Mouse (Mus musculus) neural tube, embryonic 15.5 days (tissue): Measurements from ENCODE around the gene Tbc1d9b. TPM values are rescaled to one million over a fixed set of nuclear protein-coding genes. Genes with fewer than 3 reads are reported as not detected.
A peak's percentile ranks its signal among the peaks of the same experiment; 100 is the strongest.
"Not testable (repeated sequence)": the region's sequence is repeated elsewhere in the genome, so short reads cannot be mapped to it uniquely, and the experiment has no call there.

Experiments
- ATAC-seq: fragments of 200-750 bp; cut with Nextera tagmentation; 2 replicates; pipeline ENCODE4 v1.8.0; 2017; ENCODE audit warnings: mild to moderate bottlenecking, moderate TSS enrichment, moderate library complexity; ENCODE audit not compliant: low FRiP score
- H3K27ac ChIP-seq: fragments of 300-500 bp; sonication (generic); replicated peaks from 2 replicates; pipeline ENCODE4 v1.5.1; 2015; ENCODE audit warnings: mild to moderate bottlenecking, inconsistent platforms
- H3K27me3 ChIP-seq: fragments of 300-500 bp; sonication (generic); replicated peaks from 2 replicates; pipeline ENCODE4 v1.6.1; 2015; ENCODE audit warnings: inconsistent platforms
- H3K36me3 ChIP-seq: fragments of 300-500 bp; sonication (generic); 2 replicates; pipeline ENCODE4 v1.6.1; 2015; ENCODE audit warnings: inconsistent platforms
- H3K4me1 ChIP-seq: fragments of 300-500 bp; sonication (generic); 2 replicates; pipeline ENCODE4 v1.6.1; 2015; ENCODE audit warnings: inconsistent platforms
- H3K4me2 ChIP-seq: fragments of 300-500 bp; sonication (generic); 2 replicates; pipeline ENCODE4 v1.6.1; 2015; ENCODE audit warnings: inconsistent platforms, mild to moderate bottlenecking, moderate library complexity
- H3K4me3 ChIP-seq: fragments of 300-500 bp; sonication (generic); replicated peaks from 2 replicates; pipeline ENCODE4 v1.5.1; 2015; ENCODE audit warnings: mild to moderate bottlenecking, inconsistent platforms
- H3K9ac ChIP-seq: fragments of 300-500 bp; sonication (generic); replicated peaks from 2 replicates; pipeline ENCODE4 v1.6.1; 2015; ENCODE audit warnings: mild to moderate bottlenecking, inconsistent platforms
- H3K9me3 ChIP-seq: fragments of 300-500 bp; sonication (generic); replicated peaks from 2 replicates; pipeline ENCODE4 v1.6.1; 2016; ENCODE audit warnings: inconsistent platforms
- WGBS: fragments of 180-500 bp; shearing (Covaris S2); methylation state at CpG from one replicate; pipeline ENCODE4 v1.1.7; 2015; ENCODE audit warnings: mixed read lengths; 5-methylcytosine and 5-hydroxymethylcytosine counted together
- polyA plus RNA-seq: library from polyadenylated mRNA; unstranded; fragments of >200 nt; fragmentation: Nextera tagmentation; extraction: Ambion mirVana; gene quantifications from 2 replicates; pipeline ENCODE4 v1.2.1, GENCODE M21; 2015

Tbc1d9b gene
- 35.9 and 41.3 TPM in 2 replicates for polyA plus RNA-seq

GRCm38 (mm10) chr11:50130811-50131766 is at the start of gene Tbc1d9b:
Gene Tbc1d9b, plus strand, starts transcription at chr11:50131396.
- H3K36me3 ChIP-seq: peaks cover 6% of the 10 kb centered on the region
- peak within 1 kb of the TSS; percentile 90 for H3K4me3 ChIP-seq
- peak within 1 kb of the TSS; percentile 99 for H3K9ac ChIP-seq
- peak within 1 kb of the TSS; percentile 91 for H3K27ac ChIP-seq
- WGBS: under 1% methylated on average over 77 of the region's 77 CpGs
- peak within 1 kb of the TSS; percentile 86 for H3K4me2 ChIP-seq
- H3K27me3 ChIP-seq: no peaks in the 10 kb centered on the region
- ATAC-seq: peak; percentile 94
- H3K4me1 ChIP-seq: peaks cover 27% of the 10 kb centered on the region
- no peaks in the 10 kb centered on the region for H3K9me3 ChIP-seq

DNA sequence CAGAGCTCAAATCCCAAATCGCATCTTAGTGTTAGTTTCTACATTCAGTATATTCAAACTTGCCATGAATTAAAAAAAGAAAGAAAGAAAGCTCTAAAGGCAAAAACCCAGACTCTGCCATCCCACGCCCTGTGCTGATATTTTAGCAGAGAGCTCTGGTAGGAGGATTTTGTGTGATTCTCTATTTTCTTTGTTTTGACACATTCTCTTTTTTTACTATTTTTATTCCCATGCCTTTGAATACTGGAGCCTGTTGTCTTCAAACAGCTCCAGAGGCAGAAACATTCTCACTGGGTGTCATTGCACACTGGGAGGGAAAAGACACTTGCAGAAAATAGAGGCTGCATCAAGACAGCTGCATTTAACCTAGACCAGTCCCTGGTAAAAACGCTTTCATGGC is 45.0 kb upstream of the Tbc1d9b start:
- no peak for ATAC-seq
- Histone ChIP-seq H3K4me2 (no peak overlapping the region), H3K27ac (no peak overlapping the region), H3K9me3 (no peaks in the 10 kb centered on the region), H3K4me1 (peaks cover 8% of the 10 kb centered on the region; the same call in 1 of the 2 replicates), H3K9ac (no peak overlapping the region), H3K27me3 (no peaks in the 10 kb centered on the region), H3K36me3 (peaks cover 48% of the 10 kb centered on the region), H3K4me3 (no peak overlapping the region)
- WGBS: 96% methylated on average over 3 of the region's 3 CpGs

- no peak overlapping the region for H3K4me2 ChIP-seq
- peaks cover 66% of the 10 kb centered on the region for H3K36me3 ChIP-seq
- H3K4me1 ChIP-seq: peaks cover 12% of the 10 kb centered on the region; the same call in 1 of the 2 replicates
- no peak for ATAC-seq
- WGBS: 89% methylated on average over 1 of the region's 1 CpGs
- H3K9ac ChIP-seq: no peak overlapping the region
- H3K27ac ChIP-seq: no peak overlapping the region
- H3K27me3 ChIP-seq: no peaks in the 10 kb centered on the region
- H3K9me3 ChIP-seq: no peaks in the 10 kb centered on the region
- H3K4me3 ChIP-seq: no peak overlapping the region
Observed at GRCm38 (mm10) chr11:50089840-50090239, 41.4 kb upstream of the Tbc1d9b start.

DNA sequence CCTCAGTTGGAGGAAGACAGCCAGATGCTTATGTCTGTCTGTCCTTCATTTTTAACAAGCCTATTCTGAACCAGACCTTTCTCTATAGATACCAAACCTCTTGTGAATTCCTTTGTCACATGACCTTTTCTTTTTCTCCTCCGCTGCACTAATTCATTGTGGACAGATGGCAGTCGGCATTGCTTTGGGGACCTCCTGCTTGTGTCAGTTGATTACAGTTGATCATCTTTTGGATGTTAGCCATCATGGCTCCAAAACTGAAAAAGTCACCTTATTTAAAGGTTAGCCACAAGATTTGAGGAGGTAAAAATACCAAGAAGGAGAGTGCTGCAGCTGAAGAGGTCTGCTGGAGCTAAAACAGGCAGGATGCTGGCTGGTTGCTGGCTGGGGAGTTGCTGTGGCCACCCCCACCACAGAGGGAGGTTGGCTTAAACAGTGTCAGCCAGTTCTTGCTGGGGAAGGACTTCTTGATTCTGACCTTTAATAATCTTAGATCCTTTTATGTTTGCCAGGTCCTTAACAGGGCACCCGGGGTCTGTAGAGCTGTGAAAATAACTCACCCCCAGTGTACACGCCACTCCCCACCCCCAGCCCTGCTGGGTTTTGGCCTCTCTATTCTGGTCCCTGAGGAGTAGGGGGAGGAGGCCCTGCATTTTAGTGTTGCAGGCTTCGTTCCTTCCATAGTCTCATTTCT is 40.1 kb upstream of the Tbc1d9b start:
- Histone ChIP-seq H3K9me3 (no peaks in the 10 kb centered on the region), H3K9ac (no peak overlapping the region), H3K4me1 (peaks cover 12% of the 10 kb centered on the region; the same call in 1 of the 2 replicates), H3K27ac (no peak overlapping the region; the same call in 1 of the 2 replicates), H3K4me3 (no peak overlapping the region), H3K27me3 (no peaks in the 10 kb centered on the region), H3K36me3 (peaks cover 67% of the 10 kb centered on the region), H3K4me2 (no peak overlapping the region)
- whole genome bisulfite sequencing: 47% methylated on average over 5 of the region's 5 CpGs
- no peak for ATAC-seq

- no peak overlapping the region for H3K4me2 ChIP-seq
- H3K27me3 ChIP-seq: no peaks in the 10 kb centered on the region
- H3K9me3 ChIP-seq: no peaks in the 10 kb centered on the region
- no peak overlapping the region for H3K9ac ChIP-seq
- H3K27ac ChIP-seq: no peak overlapping the region
- no peak for ATAC-seq
- H3K36me3 ChIP-seq: peaks cover 66% of the 10 kb centered on the region
- peaks cover 12% of the 10 kb centered on the region; the same call in 1 of the 2 replicates for H3K4me1 ChIP-seq
- no peak overlapping the region for H3K4me3 ChIP-seq
Observed at GRCm38 (mm10) chr11:50091681-50092080, 39.5 kb upstream of the Tbc1d9b start.

DNA sequence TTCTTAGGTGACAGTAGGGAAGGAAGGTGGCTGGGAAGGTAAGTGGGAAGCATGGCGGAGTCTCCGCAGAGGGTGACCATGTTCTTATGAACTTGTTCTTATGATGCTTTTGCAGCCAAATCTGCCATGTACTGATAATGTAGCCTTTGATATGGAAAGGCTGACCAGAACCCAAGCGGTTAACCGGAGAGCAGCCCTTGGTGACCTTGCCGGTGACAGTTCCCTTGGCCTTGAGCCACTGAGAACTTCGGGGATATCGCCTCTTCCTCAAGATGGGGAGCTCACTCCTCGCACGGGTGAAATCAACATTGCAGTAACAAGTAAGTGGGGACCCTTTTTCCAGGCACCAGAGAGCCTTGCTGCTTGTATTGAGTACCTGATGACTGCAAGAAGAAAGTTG is 35.5 kb upstream of the Tbc1d9b start:
- WGBS: 94% methylated on average over 9 of the region's 9 CpGs

GRCm38 (mm10) chr11:50097091-50097490 is 34.1 kb upstream of the Tbc1d9b start:
- no peak for ATAC-seq
- Histone ChIP-seq H3K27ac (no peak overlapping the region), H3K9me3 (no peaks in the 10 kb centered on the region), H3K4me2 (no peak overlapping the region), H3K27me3 (no peaks in the 10 kb centered on the region), H3K9ac (no peak overlapping the region), H3K4me3 (no peak overlapping the region), H3K36me3 (peaks cover 49% of the 10 kb centered on the region), H3K4me1 (no peaks in the 10 kb centered on the region; the same call in 1 of the 2 replicates)
- WGBS: 94% methylated on average over 6 of the region's 6 CpGs

More for the DNA sequence above, 35.5 kb upstream of the Tbc1d9b start:
- no peak overlapping the region for H3K4me2 ChIP-seq
- no peak overlapping the region for H3K4me3 ChIP-seq
- no peak overlapping the region for H3K27ac ChIP-seq
- H3K36me3 ChIP-seq: peaks cover 61% of the 10 kb centered on the region
- no peak for ATAC-seq
- H3K9ac ChIP-seq: no peak overlapping the region
- no peaks in the 10 kb centered on the region for H3K27me3 ChIP-seq
- peaks cover 10% of the 10 kb centered on the region; the same call in 1 of the 2 replicates for H3K4me1 ChIP-seq
- H3K9me3 ChIP-seq: no peaks in the 10 kb centered on the region

DNA sequence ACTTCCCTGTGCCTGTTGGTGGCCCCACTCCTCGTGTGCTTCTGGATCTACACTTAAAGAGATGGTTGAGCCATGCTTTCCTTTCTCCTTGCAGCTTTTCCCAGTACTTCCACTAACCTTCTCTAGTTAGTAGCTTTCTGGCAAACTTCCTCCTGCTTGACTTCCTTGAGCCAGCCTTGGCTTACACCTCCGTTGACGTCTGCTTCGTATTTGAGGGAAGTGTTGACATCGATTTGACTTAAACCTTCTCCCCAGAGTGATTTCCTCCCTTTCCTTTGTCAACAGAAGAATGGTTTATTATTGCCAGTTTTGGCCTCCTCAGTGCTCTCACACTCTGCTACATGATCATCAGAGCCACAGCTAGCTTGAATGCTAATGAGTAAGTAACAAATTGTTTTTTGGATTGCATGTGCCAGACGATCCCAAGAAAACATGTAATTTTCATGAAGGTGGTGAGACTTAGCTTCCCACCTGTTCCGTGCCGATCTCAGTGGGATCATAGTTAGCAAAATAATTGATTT is 32.2 kb upstream of the Tbc1d9b start:
- H3K9ac ChIP-seq: no peak overlapping the region
- ATAC-seq: no peak
- no peak overlapping the region for H3K4me2 ChIP-seq
- H3K4me1 ChIP-seq: peaks cover 2% of the 10 kb centered on the region
- peaks cover 38% of the 10 kb centered on the region for H3K36me3 ChIP-seq
- H3K4me3 ChIP-seq: no peak overlapping the region
- no peak overlapping the region for H3K27ac ChIP-seq
- no peaks in the 10 kb centered on the region for H3K27me3 ChIP-seq
- H3K9me3 ChIP-seq: no peaks in the 10 kb centered on the region
- WGBS: 86% methylated on average over 8 of the region's 8 CpGs

DNA sequence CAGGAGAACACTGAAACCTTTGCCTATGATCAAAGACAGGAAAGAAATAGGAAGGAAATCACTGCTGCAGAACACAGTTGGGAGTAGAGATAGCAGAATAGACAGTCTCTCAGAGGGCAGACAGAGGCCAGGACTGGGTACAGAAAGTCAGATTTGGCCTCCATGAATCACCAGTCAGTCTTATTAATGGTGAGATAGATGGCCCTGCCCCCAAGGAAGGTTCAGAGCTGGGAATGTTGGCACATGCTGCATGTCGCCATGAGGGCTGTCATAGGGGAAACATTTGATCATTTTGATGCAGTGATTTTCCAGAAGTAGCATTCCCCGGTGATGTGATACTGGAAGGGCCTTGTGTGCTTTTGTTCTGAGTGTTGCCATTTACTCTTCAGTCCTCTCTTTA is 31.5 kb upstream of the Tbc1d9b start:
- H3K36me3 ChIP-seq: peaks cover 36% of the 10 kb centered on the region
- H3K27me3 ChIP-seq: no peaks in the 10 kb centered on the region
- 70% methylated on average over 2 of the region's 2 CpGs for WGBS
- peaks cover 6% of the 10 kb centered on the region for H3K4me1 ChIP-seq
- H3K4me3 ChIP-seq: no peak overlapping the region
- H3K9ac ChIP-seq: no peak overlapping the region
- no peak for ATAC-seq
- no peak overlapping the region for H3K4me2 ChIP-seq
- H3K9me3 ChIP-seq: no peaks in the 10 kb centered on the region
- H3K27ac ChIP-seq: no peak overlapping the region

DNA sequence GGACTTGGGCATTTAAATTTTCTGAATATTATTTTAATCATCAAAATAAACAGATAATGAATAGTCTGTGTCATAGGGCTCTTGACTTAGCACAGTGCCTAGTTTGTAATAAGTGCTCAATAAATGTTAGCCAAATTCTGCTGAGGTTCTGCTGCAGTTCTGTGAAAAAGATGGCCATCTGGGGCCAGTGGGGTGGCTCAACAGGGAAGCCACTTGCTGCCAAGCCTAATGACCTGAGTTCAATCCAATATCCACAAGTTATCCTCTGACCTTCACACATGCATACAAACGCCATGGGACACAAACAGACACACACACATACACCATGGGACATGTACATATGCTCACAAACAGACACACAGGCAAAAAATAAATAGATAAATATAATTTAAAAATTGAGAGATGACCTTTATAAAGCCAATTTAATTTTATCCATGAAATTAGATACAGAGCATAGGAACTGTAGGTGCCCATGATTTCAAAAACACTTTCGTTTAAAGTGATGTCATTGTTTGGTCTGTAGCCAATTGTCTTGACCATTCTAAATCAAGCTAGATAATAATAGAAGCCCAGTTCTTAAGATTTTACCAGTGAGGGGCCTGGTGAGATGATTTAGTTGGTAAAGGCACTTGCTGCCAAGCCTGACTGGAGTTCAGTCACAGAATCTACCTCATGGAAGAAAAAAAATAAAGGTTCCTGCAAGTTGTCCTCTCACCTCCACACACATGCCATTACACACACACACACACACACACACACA is 30.5 kb upstream of the Tbc1d9b start:
- Histone ChIP-seq H3K9me3 (no peaks in the 10 kb centered on the region), H3K27me3 (no peaks in the 10 kb centered on the region), H3K27ac (no peak overlapping the region), H3K4me2 (no peak overlapping the region), H3K4me3 (no peak overlapping the region), H3K9ac (no peak overlapping the region), H3K4me1 (peaks cover 6% of the 10 kb centered on the region), H3K36me3 (peaks cover 35% of the 10 kb centered on the region)
- 81% methylated on average over 2 of the region's 2 CpGs for WGBS
- ATAC-seq: no peak

GRCm38 (mm10) chr11:50101962-50102361 is 29.2 kb upstream of the Tbc1d9b start:
- not testable (repeated sequence) for H3K4me1 ChIP-seq, H3K4me3 ChIP-seq, H3K4me2 ChIP-seq, H3K9ac ChIP-seq, ATAC-seq, H3K9me3 ChIP-seq, H3K27ac ChIP-seq, H3K27me3 ChIP-seq
- peaks cover 28% of the 10 kb centered on the region for H3K36me3 ChIP-seq
- 97% methylated on average over 4 of the region's 4 CpGs for WGBS
